Mouse (Mus musculus) kidney, adult 2 months (tissue): ENCODE measurements at regions not wholly inside any gene's neighbourhood (a gene's known extent, or its start where the extent isn't known, plus 50 kb on each side); places are given as distances from the start of the nearest gene placed in this dataset.

ENCODE experiments used
- CTCF ChIP-seq: fragments of 200-500 bp; conservative IDR thresholded peaks from 2 replicates; pipeline ENCODE4 v1.5.1; 2011; ENCODE audit warnings: low read depth, mild to moderate bottlenecking, control low read depth, low read length, moderate library complexity, mixed read lengths; ENCODE audit not compliant: insufficient read depth, insufficient read length
- POLR2A ChIP-seq: fragments of 200-500 bp; IDR thresholded peaks from one replicate; pipeline ENCODE4 v1.6.1; 2011; ENCODE audit warnings: low read depth, low read length, control low read depth

GRCm38 (mm10) chr2:59420496-59420895 lies 64.0 kb upstream of the Dapl1 start:
- TF ChIP-seq CTCF (no peak), POLR2A (no peak)
